Mouse (Mus musculus) adrenal gland, postnatal 10 days (tissue): ENCODE measurements around the gene Vill. TPM values are rescaled to one million over a fixed set of nuclear protein-coding genes. Genes with fewer than 3 reads are reported as not detected.

Source experiments
- DNase-seq: peaks from one replicate; pipeline ENCODE4 v3.0.0; 2021; ENCODE audit warnings: mixed read lengths
- microRNA-seq: library from miRNA; unstranded; fragments of <30 nt; microRNA quantifications from one replicate; pipeline ENCODE4 v1.2.0, GENCODE M21; 2021
- total RNA-seq, 2 experiments: library from RNA; stranded (reverse); gene quantifications; 2 replicates each; pipeline ENCODE4 v1.2.3; 2021

The Vill gene
- total RNA-seq, 2 experiments from 2014 or later = 4.8 to 5.1 TPM

DNA sequence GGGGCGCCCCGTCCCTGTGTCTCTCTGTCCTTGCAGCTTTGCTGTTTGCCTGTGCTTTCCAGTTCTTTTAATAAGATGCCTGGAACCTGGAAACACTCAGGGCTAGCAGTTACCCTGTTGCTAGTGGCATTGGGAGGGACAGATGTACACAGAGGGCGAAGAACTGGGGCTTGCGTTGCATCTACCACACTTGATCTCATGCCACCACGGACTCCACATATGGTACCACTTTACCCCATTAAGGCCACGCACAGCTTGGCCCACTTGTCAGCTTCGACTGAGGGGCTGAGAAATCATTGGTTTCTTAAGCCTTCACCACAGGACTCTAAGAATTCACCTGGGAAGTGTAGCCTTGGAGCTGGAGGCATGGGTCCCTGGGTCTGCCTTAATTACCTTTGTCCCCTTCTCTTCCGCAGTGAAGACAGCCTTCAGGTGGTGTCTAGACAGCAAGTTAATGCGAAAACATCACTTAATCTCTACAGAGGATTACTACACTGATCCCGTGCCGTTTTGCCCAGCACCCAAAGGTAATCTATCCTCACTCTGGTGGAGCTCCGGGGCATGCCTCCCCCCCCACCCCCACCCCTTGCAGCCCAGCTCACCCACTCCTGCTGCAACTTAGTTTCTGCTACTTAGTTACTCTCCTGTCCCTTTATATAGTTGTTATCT, 57.2 kb downstream of the Vill start:
- no peak for DNase-seq

DNA sequence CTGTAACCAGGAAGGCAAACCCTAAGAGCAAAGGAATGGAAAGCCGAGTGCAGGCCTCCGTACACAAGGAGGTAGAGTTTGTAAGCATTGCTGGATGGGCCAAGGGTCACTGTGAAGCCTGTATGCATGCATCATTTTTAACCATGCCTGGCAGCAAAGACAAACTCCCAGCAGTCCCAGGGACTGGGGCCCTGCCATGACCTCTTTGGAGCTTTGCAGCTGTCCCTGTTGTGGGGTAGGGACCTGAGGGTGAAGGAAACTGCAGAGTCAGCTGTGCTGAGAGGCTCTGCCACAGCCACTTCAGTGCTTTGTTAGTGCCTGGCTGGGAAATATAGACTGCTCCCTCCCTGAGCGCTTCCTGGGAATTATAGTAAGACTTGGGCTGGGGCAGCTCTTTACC, 58.1 kb downstream of the Vill start:
- peak; percentile 49 for DNase-seq

DNA sequence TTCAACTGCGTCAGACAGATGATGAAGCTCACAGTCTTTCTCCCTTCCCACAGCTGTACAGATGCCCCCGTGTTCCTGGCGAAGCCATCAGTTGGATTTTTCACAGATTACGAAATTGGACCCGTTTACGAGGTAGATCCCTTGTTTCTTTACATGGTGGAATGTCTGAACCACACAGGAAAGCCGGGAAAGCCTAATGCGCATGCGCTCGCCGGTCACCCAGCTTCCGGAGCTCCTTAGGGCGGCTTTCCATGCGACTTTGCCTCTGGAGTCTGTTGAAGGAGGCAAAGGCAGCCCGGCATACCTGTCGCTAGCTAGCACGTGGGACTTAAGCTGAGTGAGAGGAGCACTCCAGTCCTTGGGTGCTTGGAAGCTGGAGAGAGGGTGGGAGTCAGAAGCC, 62.3 kb downstream of the Vill start:
- DNase-seq = no peak

DNA sequence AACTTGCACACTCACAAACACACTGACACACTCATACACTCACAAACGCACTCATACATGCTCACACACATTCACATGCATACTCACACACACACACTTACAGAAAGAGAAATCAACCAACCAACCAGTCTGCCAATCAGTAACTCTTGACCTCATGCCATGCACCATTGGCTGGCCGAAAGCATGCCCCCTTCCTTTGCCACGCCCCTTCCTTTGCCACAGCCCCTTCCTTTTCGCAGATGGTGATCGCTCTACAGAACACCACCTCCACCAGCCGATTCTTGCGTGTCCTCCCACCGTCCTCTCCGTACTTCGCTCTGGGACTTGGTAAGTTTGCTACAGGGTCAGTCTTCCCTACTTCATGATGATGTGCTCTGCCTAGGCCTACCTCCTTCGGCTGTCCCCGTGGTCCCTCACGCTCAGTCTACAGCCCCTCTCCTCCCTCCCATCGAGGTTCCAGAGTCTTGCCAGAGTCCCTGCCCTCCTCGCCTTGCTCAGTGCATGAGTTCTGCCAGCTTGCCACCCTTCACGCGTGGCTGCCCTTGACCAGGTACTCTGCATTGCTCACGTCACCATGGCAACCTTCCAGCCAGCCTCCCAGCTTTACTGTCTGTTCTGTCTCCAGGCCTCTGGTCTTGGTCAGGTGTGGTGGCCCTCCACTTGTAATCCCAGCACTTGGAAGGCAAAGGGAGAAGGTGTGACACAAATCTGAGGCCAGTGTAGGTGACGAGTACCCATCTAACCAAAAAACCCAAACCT, 67.0 kb downstream of the Vill start:
- DNase-seq = no peak

DNA sequence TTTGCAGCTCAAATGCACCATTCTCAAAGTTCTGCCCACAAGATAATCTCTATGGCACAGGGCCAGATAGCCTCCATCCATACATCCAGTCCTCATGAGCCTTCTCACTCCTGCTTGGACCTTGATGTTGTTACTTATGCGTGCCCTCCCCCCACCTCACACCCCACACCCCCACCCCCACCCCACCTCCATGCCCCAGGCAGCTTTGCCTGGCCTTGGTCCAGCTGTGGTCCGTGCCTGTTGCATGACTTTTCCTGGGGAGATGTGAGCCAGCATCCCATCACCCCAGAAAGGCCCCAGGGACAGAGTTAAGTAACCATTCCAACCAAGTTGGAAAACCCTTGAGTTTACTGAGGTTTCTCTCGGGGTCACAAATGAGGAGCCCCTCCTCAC, 67.6 kb downstream of the Vill start:
- DNase-seq = no peak

Small RNAs within 50 kb of the gene (microRNA-seq; reads per million reads assigned to microRNA genes)
- gene Mir26a-1 = 19.4 reads per million, percentile 27 among the genes with 10 or more reads in this experiment

Other genes starting within 250 kb of the Vill start
- 10 to 100 TPM; 28.8 to 30.7 TPM for gene Ctdspl, start 126.3 kb upstream of the Vill start, total RNA-seq
- 10 to 100 TPM; 11.2 to 15.6 TPM for gene Plcd1, start 40.7 kb downstream of the Vill start, total RNA-seq
- 1 to 10 TPM in 1 of 2 experiments, under 1 TPM in 1; 0.84 to 1.6 TPM for gene Dlec1, start 49.7 kb downstream of the Vill start, total RNA-seq
- gene Acaa1b, start 104.3 kb downstream of the Vill start, total RNA-seq = 100 to 1,000 TPM in 1 of 2 experiments, 10 to 100 TPM in 1; 67.7 to 107 TPM
- gene Gm47289, start 106.4 kb downstream of the Vill start, total RNA-seq = not detected
- not detected for gene Slc22a13, start 156.3 kb downstream of the Vill start, total RNA-seq